In the genomic region with DNA sequence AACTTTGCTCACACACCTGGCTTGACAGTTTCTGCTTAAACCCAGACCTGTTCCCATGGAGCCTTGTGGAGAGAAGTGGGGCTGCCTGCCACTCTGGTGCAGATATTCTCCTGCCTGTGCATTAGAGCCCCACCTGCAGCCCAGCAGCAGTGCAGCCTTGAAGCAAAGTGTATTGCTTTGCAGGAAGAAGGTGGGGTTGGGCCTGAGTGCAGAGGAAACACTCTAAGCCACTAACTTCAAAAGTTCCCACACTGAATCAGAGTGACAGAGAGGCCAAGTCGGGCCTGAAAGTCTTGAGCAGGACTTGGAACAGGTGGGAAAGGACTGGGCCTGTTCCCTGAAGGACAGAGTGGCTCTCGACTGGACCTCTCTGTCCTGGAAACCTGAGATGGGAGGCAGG, we compare ENCODE assay signal across 10 mouse cellular contexts. TPM values are rescaled to one million over a fixed set of nuclear protein-coding genes. Genes with fewer than 3 reads are reported as not detected.
DNase-seq lines count a peak whose midpoint lies in the region; ATAC-seq lines count a peak whose summit lies in the region.
"Had no signal": no experiment of that assay in that cellular context is flagged by ENCODE, and none has a peak within 500 bp of the region (broad histone marks: within the 10 kb centered on the region; RNA-seq: fewer than 3 reads in every experiment).

No protein-coding gene starts in this region.

- peak overlapping the region; percentile 8; the same call in 1 of the 2 replicates for H3K9ac ChIP-seq in forebrain, embryonic 14.5 days (ENCODE audit: low read length)
- H3K9ac ChIP-seq in liver, embryonic 15.5 days, result no peak overlapping the region
- H3K9ac ChIP-seq in liver, embryonic 12.5 days, result no peak overlapping the region
- H3K9ac ChIP-seq in lung, embryonic 16.5 days (ENCODE audit: low read length), result no peak overlapping the region
- no peak overlapping the region for H3K9ac ChIP-seq in midbrain, embryonic 16.5 days (ENCODE audit: low read depth, low read length)
- H3K9ac ChIP-seq: liver, embryonic 13.5 days had no signal

- no peaks in the 10 kb centered on the region for H3K36me3 ChIP-seq in forebrain, embryonic 14.5 days (ENCODE audit: control insufficient read depth, insufficient read depth, low read length)
- peaks cover 79% of the 10 kb centered on the region for H3K36me3 ChIP-seq in forebrain, embryonic 10.5 days (replicated peaks)
- no peaks in the 10 kb centered on the region; the same call in 1 of the 2 replicates for H3K36me3 ChIP-seq in liver, embryonic 15.5 days (replicated peaks)
- H3K36me3 ChIP-seq in liver, embryonic 12.5 days, result 0 out of 2 replicates have a peak, but pooled peaks cover 4% of the 10 kb centered on the region
- no peaks in the 10 kb centered on the region for H3K36me3 ChIP-seq in lung, embryonic 16.5 days (ENCODE audit: control insufficient read depth, insufficient read depth, low read length)
- no peaks in the 10 kb centered on the region for H3K36me3 ChIP-seq in midbrain, embryonic 16.5 days (ENCODE audit: control insufficient read depth, insufficient read depth, low read length)
- H3K36me3 ChIP-seq: liver, embryonic 13.5 days had no signal

- H3K4me3 ChIP-seq in forebrain, embryonic 14.5 days (ENCODE audit: low read depth, low read length), result no peak overlapping the region
- H3K4me3 ChIP-seq in forebrain, embryonic 10.5 days, result no peak overlapping the region
- no peak overlapping the region for H3K4me3 ChIP-seq in liver, embryonic 15.5 days (replicated peaks)
- H3K4me3 ChIP-seq in liver, embryonic 12.5 days, result no peak overlapping the region
- no peak overlapping the region for H3K4me3 ChIP-seq in lung, embryonic 16.5 days (ENCODE audit: low read length)
- H3K4me3 ChIP-seq in midbrain, embryonic 16.5 days (ENCODE audit: low read depth, low read length), result no peak overlapping the region
- H3K4me3 ChIP-seq: liver, embryonic 13.5 days had no signal

- no peaks in the 10 kb centered on the region for H3K4me1 ChIP-seq in forebrain, embryonic 14.5 days (ENCODE audit: control insufficient read depth, insufficient read depth, low read length)
- H3K4me1 ChIP-seq in forebrain, embryonic 10.5 days, result peaks cover 54% of the 10 kb centered on the region
- H3K4me1 ChIP-seq in liver, embryonic 15.5 days (replicated peaks), result peaks cover 54% of the 10 kb centered on the region
- H3K4me1 ChIP-seq in liver, embryonic 12.5 days, result peaks cover 73% of the 10 kb centered on the region
- H3K4me1 ChIP-seq in lung, embryonic 16.5 days (replicated peaks; ENCODE audit: control insufficient read depth, insufficient read depth, low read length), result peaks cover 18% of the 10 kb centered on the region
- no peaks in the 10 kb centered on the region; the same call in 1 of the 2 replicates for H3K4me1 ChIP-seq in midbrain, embryonic 16.5 days (ENCODE audit: control insufficient read depth, insufficient read depth, low read length)

- no peak for DNase-seq in forebrain, embryonic 14.5 days (ENCODE audit: low spot score)
- no peak for DNase-seq in forebrain, embryonic 10.5 days (ENCODE audit: extremely low spot score, low spot score)
- DNase-seq in thymus, postnatal 36 days, result peak; percentile 68 to 83
- DNase-seq in adrenal gland, adult 18-20 months (ENCODE audit: low spot score in 2 of 2), result no peak
- DNase-seq: adrenal gland, adult 2 months; liver, embryonic 13.5 days had no signal

- no peak for ATAC-seq in forebrain, embryonic 14.5 days
- no peak for ATAC-seq in liver, embryonic 15.5 days (ENCODE audit: insufficient read depth)
- no peak for ATAC-seq in liver, embryonic 12.5 days
- peak; percentile 79 for ATAC-seq in lung, embryonic 16.5 days (ENCODE audit: low read depth)
- no peak for ATAC-seq in midbrain, embryonic 16.5 days

- WGBS in forebrain, embryonic 14.5 days, result 55% methylated on average over 2 of the region's 2 CpGs
- 72% methylated on average over 2 of the region's 2 CpGs for WGBS in forebrain, embryonic 10.5 days
- WGBS in liver, embryonic 15.5 days (ENCODE audit: insufficient replicate concordance), result 23% methylated on average over 2 of the region's 2 CpGs
- 28% methylated on average over 2 of the region's 2 CpGs for WGBS in liver, embryonic 12.5 days (ENCODE audit: insufficient replicate concordance)
- WGBS in lung, embryonic 16.5 days, result 31% methylated on average over 2 of the region's 2 CpGs
- 80% methylated on average over 2 of the region's 2 CpGs for WGBS in midbrain, embryonic 16.5 days

- no peaks in the 10 kb centered on the region for H3K9me3 ChIP-seq in forebrain, embryonic 14.5 days (replicated peaks; ENCODE audit: control insufficient read depth, low read length)
- no peaks in the 10 kb centered on the region for H3K9me3 ChIP-seq in forebrain, embryonic 10.5 days
- no peaks in the 10 kb centered on the region for H3K9me3 ChIP-seq in liver, embryonic 15.5 days (replicated peaks)
- no peaks in the 10 kb centered on the region for H3K9me3 ChIP-seq in liver, embryonic 12.5 days (replicated peaks)
- no peaks in the 10 kb centered on the region for H3K9me3 ChIP-seq in lung, embryonic 16.5 days (ENCODE audit: control insufficient read depth, low read length)
- no peaks in the 10 kb centered on the region for H3K9me3 ChIP-seq in midbrain, embryonic 16.5 days (replicated peaks; ENCODE audit: control insufficient read depth, low read length, poor library complexity, severe bottlenecking)
- H3K9me3 ChIP-seq: liver, embryonic 13.5 days had no signal

- H3K27ac ChIP-seq in forebrain, embryonic 14.5 days (ENCODE audit: low read depth, low read length), result no peak overlapping the region
- H3K27ac ChIP-seq in forebrain, embryonic 10.5 days, result no peak overlapping the region
- peak overlapping the region; percentile 39; the same call in 1 of the 2 replicates for H3K27ac ChIP-seq in liver, embryonic 15.5 days (replicated peaks)
- H3K27ac ChIP-seq in liver, embryonic 12.5 days, result no peak overlapping the region
- peak overlapping the region; percentile 88 for H3K27ac ChIP-seq in lung, embryonic 16.5 days (ENCODE audit: low read length)
- no peak overlapping the region for H3K27ac ChIP-seq in midbrain, embryonic 16.5 days (ENCODE audit: low read length)
- H3K27ac ChIP-seq: liver, embryonic 13.5 days had no signal

- no peaks in the 10 kb centered on the region for H3K27me3 ChIP-seq in forebrain, embryonic 14.5 days (replicated peaks; ENCODE audit: control insufficient read depth, insufficient read depth, low read length)
- H3K27me3 ChIP-seq in forebrain, embryonic 10.5 days (ENCODE audit: poor library complexity, severe bottlenecking), result no peaks in the 10 kb centered on the region
- no peaks in the 10 kb centered on the region for H3K27me3 ChIP-seq in liver, embryonic 15.5 days
- no peaks in the 10 kb centered on the region for H3K27me3 ChIP-seq in liver, embryonic 12.5 days (replicated peaks)
- H3K27me3 ChIP-seq in lung, embryonic 16.5 days (ENCODE audit: control insufficient read depth, insufficient read depth, low read depth, low read length), result no peaks in the 10 kb centered on the region
- H3K27me3 ChIP-seq in midbrain, embryonic 16.5 days (ENCODE audit: control insufficient read depth, insufficient read depth, low read depth, low read length), result no peaks in the 10 kb centered on the region
- H3K27me3 ChIP-seq: liver, embryonic 13.5 days had no signal

- no peak overlapping the region for H3K4me2 ChIP-seq in forebrain, embryonic 14.5 days (ENCODE audit: low read length)
- no peak overlapping the region for H3K4me2 ChIP-seq in liver, embryonic 15.5 days
- H3K4me2 ChIP-seq in liver, embryonic 12.5 days, result no peak overlapping the region
- H3K4me2 ChIP-seq in lung, embryonic 16.5 days (ENCODE audit: low read depth, low read length), result no peak overlapping the region
- no peak overlapping the region for H3K4me2 ChIP-seq in midbrain, embryonic 16.5 days (ENCODE audit: low read length)
- H3K4me2 ChIP-seq: liver, embryonic 13.5 days had no signal

RNA-seq across cellular contexts. Expression of a gene that starts 39.8 kb away (rescaled TPM):
- 14.5 and 16.6 TPM in 2 replicates for polyA plus RNA-seq in forebrain, embryonic 14.5 days (2014; fragmentation: Nextera tagmentation; extraction: Ambion mirVana)
- 57.2 and 57.5 TPM in 2 replicates for polyA plus RNA-seq in forebrain, embryonic 10.5 days (2016; fragmentation: Nextera tagmentation; extraction: Ambion mirVana)
- 9.2 and 11.2 TPM in 2 replicates for polyA plus RNA-seq in liver, embryonic 15.5 days (2015; fragmentation: Nextera tagmentation; extraction: Ambion mirVana)
- polyA plus RNA-seq in liver, embryonic 12.5 days (2016; fragmentation: Nextera tagmentation; extraction: Ambion mirVana), result 10.8 and 11.1 TPM in 2 replicates
- polyA plus RNA-seq in lung, embryonic 16.5 days (2015; fragmentation: Nextera tagmentation; extraction: Ambion mirVana), result 14.6 and 18.7 TPM in 2 replicates
- 10 to 100 TPM; 33.1 to 38.4 TPM for total RNA-seq in adrenal gland, adult 18-20 months (2021)
- polyA plus RNA-seq in midbrain, embryonic 16.5 days (2015; fragmentation: Nextera tagmentation; extraction: Ambion mirVana), result 7.5 and 9.6 TPM in 2 replicates

Comparison
In these comparisons a context has a peak if more than half of its experiments do, and no peak if none do; other contexts are left out.
1. H3K27ac ChIP-seq: peak in liver, embryonic 15.5 days (single experiment) and lung, embryonic 16.5 days (single experiment); none in forebrain, embryonic 14.5 days (single experiment), forebrain, embryonic 10.5 days (single experiment), liver, embryonic 12.5 days (single experiment) and midbrain, embryonic 16.5 days (single experiment).
2. DNase-seq: peak in thymus, postnatal 36 days (2 of 2); none in forebrain, embryonic 14.5 days (single experiment), forebrain, embryonic 10.5 days (single experiment) and adrenal gland, adult 18-20 months (0 of 2).